Mouse (Mus musculus) testis, postnatal 14 days (tissue): ENCODE data around the gene Ippk.
A peak's percentile ranks its signal among the peaks of the same experiment; 100 is the strongest.

Experiments used
- DNase-seq: peaks from one replicate; pipeline ENCODE4 v3.0.0; 2021; ENCODE audit warnings: low spot score

Gene Ippk

GRCm38 (mm10) chr13:49430529-49430928, 9.5 kb downstream of the Ippk start:
- DNase-seq: no peak

- DNase-seq: no peak
Observed at GRCm38 (mm10) chr13:49433268-49434029, 12.4 kb downstream of the Ippk start.

- no peak for DNase-seq
Observed at GRCm38 (mm10) chr13:49435745-49436144, 14.7 kb downstream of the Ippk start.

- no peak for DNase-seq
Observed at GRCm38 (mm10) chr13:49436170-49436569, 15.1 kb downstream of the Ippk start.

- DNase-seq: no peak
Observed at GRCm38 (mm10) chr13:49444451-49444850, 23.4 kb downstream of the Ippk start.

GRCm38 (mm10) chr13:49449318-49449749, 28.3 kb downstream of the Ippk start:
- peak; percentile 70 for DNase-seq

GRCm38 (mm10) chr13:49460276-49460675, 39.2 kb downstream of the Ippk start:
- no peak for DNase-seq

GRCm38 (mm10) chr13:49460692-49461414, 39.8 kb downstream of the Ippk start:
- DNase-seq: no peak

- no peak for DNase-seq
Observed at GRCm38 (mm10) chr13:49461458-49462132, 40.5 kb downstream of the Ippk start.

GRCm38 (mm10) chr13:49462921-49463320, 41.9 kb downstream of the Ippk start:
- no peak for DNase-seq

GRCm38 (mm10) chr13:49465875-49466274, 44.8 kb downstream of the Ippk start:
- no peak for DNase-seq

GRCm38 (mm10) chr13:49466393-49467075, 45.5 kb downstream of the Ippk start:
- DNase-seq: peak; percentile 58

GRCm38 (mm10) chr13:49467585-49467984, 46.5 kb downstream of the Ippk start:
- DNase-seq: no peak

GRCm38 (mm10) chr13:49469002-49469401, 48.0 kb downstream of the Ippk start:
- no peak for DNase-seq

- no peak for DNase-seq
Observed at GRCm38 (mm10) chr13:49470319-49470718, 49.3 kb downstream of the Ippk start.

- no peak for DNase-seq
Observed at GRCm38 (mm10) chr13:49470806-49471205, 49.8 kb downstream of the Ippk start.

- no peak for DNase-seq
Observed at GRCm38 (mm10) chr13:49471981-49472675, 51.1 kb downstream of the Ippk start.

- DNase-seq: no peak
Observed at GRCm38 (mm10) chr13:49472676-49473005, 51.6 kb downstream of the Ippk start.

- DNase-seq: no peak
Observed at GRCm38 (mm10) chr13:49477887-49478286, 56.8 kb downstream of the Ippk start.

- DNase-seq: no peak
Observed at GRCm38 (mm10) chr13:49478851-49479374, 57.9 kb downstream of the Ippk start.

GRCm38 (mm10) chr13:49479399-49479798, 58.4 kb downstream of the Ippk start:
- peak; percentile 73 for DNase-seq
